Mouse (Mus musculus) heart, embryonic 11.5 days (tissue): Measurements from ENCODE around the gene Pdcd7. TPM values are rescaled to one million over a fixed set of nuclear protein-coding genes. Genes with fewer than 3 reads are reported as not detected.

Experiments
- ATAC-seq: fragments of 200-750 bp; cut with Nextera tagmentation; replicated peaks from 2 replicates; pipeline ENCODE4 v1.8.0; 2017; ENCODE audit warnings: moderate library complexity; ENCODE audit not compliant: insufficient number of reproducible peaks, low FRiP score, low TSS enrichment
- H3K27ac ChIP-seq: fragments of 300-500 bp; sonication (generic); 2 replicates; pipeline ENCODE4 v1.5.1; 2014; ENCODE audit warnings: mild to moderate bottlenecking, low read depth, low read length
- H3K27me3 ChIP-seq: fragments of 300-500 bp; sonication (generic); 2 replicates; pipeline ENCODE4 v1.6.1; 2014; ENCODE audit warnings: mild to moderate bottlenecking, low read length, mixed read lengths; ENCODE audit not compliant: control insufficient read depth, insufficient read depth
- H3K36me3 ChIP-seq: fragments of 300-500 bp; sonication (generic); 2 replicates; pipeline ENCODE4 v1.6.1; 2014; ENCODE audit warnings: mild to moderate bottlenecking, low read length, moderate library complexity, mixed read lengths; ENCODE audit not compliant: control insufficient read depth, insufficient read depth
- H3K4me1 ChIP-seq: fragments of 300-500 bp; sonication (generic); 2 replicates; pipeline ENCODE4 v1.6.1; 2014; ENCODE audit warnings: low read length; ENCODE audit not compliant: control insufficient read depth, insufficient read depth
- H3K4me2 ChIP-seq: fragments of 300-500 bp; sonication (generic); 2 replicates; pipeline ENCODE4 v1.6.1; 2014; ENCODE audit warnings: mild to moderate bottlenecking, moderate library complexity
- H3K4me3 ChIP-seq: fragments of 300-500 bp; sonication (generic); 2 replicates; pipeline ENCODE4 v1.5.1; 2014; ENCODE audit warnings: low read depth, low read length
- H3K9ac ChIP-seq: fragments of 300-500 bp; sonication (generic); 2 replicates; pipeline ENCODE4 v1.6.1; 2014; ENCODE audit warnings: mild to moderate bottlenecking, low read depth, low read length, moderate library complexity
- H3K9me3 ChIP-seq: fragments of 300-500 bp; sonication (generic); replicated peaks from 2 replicates; pipeline ENCODE4 v1.6.1; 2016; ENCODE audit warnings: low read length; ENCODE audit not compliant: control insufficient read depth
- WGBS: fragments of 180-500 bp; shearing (Covaris S2); extraction: QIAGEN DNeasy Blood & Tissue Kit; methylation state at CpG from one replicate; pipeline ENCODE4 v1.1.7; 2014; ENCODE audit not compliant: insufficient replicate concordance; 5-methylcytosine and 5-hydroxymethylcytosine counted together
- polyA plus RNA-seq: library from polyadenylated mRNA; unstranded; fragments of >200 nt; fragmentation: Nextera tagmentation; extraction: Ambion mirVana; gene quantifications from 2 replicates; pipeline ENCODE4 v1.2.1, GENCODE M21; 2014

Gene Pdcd7
- polyA plus RNA-seq, 1 experiment from 2014 or later: 6.9 TPM

GRCm38 (mm10) chr9:65346476-65347111, 690 bp downstream of the Pdcd7 start:
- H3K27me3 ChIP-seq: no peaks in the 10 kb centered on the region
- H3K27ac ChIP-seq: peak overlapping the region; percentile 98
- peak; percentile 67 for ATAC-seq
- H3K36me3 ChIP-seq: no peaks in the 10 kb centered on the region
- WGBS: under 1% methylated on average over 77 of the region's 77 CpGs
- H3K4me3 ChIP-seq: peak overlapping the region; percentile 96
- peaks cover 8% of the 10 kb centered on the region for H3K4me1 ChIP-seq
- no peaks in the 10 kb centered on the region for H3K9me3 ChIP-seq
- H3K4me2 ChIP-seq: peak overlapping the region; percentile 90
- peak overlapping the region; percentile 97 for H3K9ac ChIP-seq

GRCm38 (mm10) chr9:65347112-65347850, 1.4 kb downstream of the Pdcd7 start:
- H3K4me3 ChIP-seq: peak overlapping the region; percentile 96
- H3K4me2 ChIP-seq: peak overlapping the region; percentile 90
- H3K4me1 ChIP-seq: peaks cover 8% of the 10 kb centered on the region
- H3K27me3 ChIP-seq: no peaks in the 10 kb centered on the region
- ATAC-seq: no peak
- WGBS: 38% methylated on average over 8 of the region's 8 CpGs
- no peaks in the 10 kb centered on the region for H3K9me3 ChIP-seq
- peak overlapping the region; percentile 97 for H3K9ac ChIP-seq
- peak overlapping the region; percentile 98 for H3K27ac ChIP-seq
- H3K36me3 ChIP-seq: no peaks in the 10 kb centered on the region

- WGBS: 85% methylated on average over 5 of the region's 5 CpGs
- no peak overlapping the region for H3K27ac ChIP-seq
- no peaks in the 10 kb centered on the region for H3K27me3 ChIP-seq
- no peaks in the 10 kb centered on the region for H3K9me3 ChIP-seq
- no peaks in the 10 kb centered on the region for H3K4me1 ChIP-seq
- no peak overlapping the region for H3K4me3 ChIP-seq
- no peak for ATAC-seq
- H3K9ac ChIP-seq: no peak overlapping the region
- H3K36me3 ChIP-seq: peaks cover 13% of the 10 kb centered on the region
- no peak overlapping the region for H3K4me2 ChIP-seq
Observed at GRCm38 (mm10) chr9:65353251-65353650, 7.3 kb downstream of the Pdcd7 start.

GRCm38 (mm10) chr9:65356561-65356960, 10.7 kb downstream of the Pdcd7 start:
- H3K27me3 ChIP-seq: no peaks in the 10 kb centered on the region
- peaks cover 23% of the 10 kb centered on the region for H3K36me3 ChIP-seq
- WGBS: 80% methylated on average over 7 of the region's 7 CpGs

GRCm38 (mm10) chr9:65356971-65357370, 11.1 kb downstream of the Pdcd7 start:
- no peak overlapping the region for H3K27ac ChIP-seq
- no peaks in the 10 kb centered on the region for H3K9me3 ChIP-seq
- peaks cover 23% of the 10 kb centered on the region for H3K36me3 ChIP-seq
- ATAC-seq: no peak
- WGBS: 92% methylated on average over 2 of the region's 2 CpGs
- no peak overlapping the region for H3K4me2 ChIP-seq
- H3K27me3 ChIP-seq: no peaks in the 10 kb centered on the region
- H3K9ac ChIP-seq: no peak overlapping the region
- peaks cover 5% of the 10 kb centered on the region; the same call in 1 of the 2 replicates for H3K4me1 ChIP-seq
- H3K4me3 ChIP-seq: no peak overlapping the region

More at GRCm38 (mm10) chr9:65356561-65356960, 10.7 kb downstream of the Pdcd7 start:
- ATAC-seq: no peak
- no peaks in the 10 kb centered on the region for H3K9me3 ChIP-seq
- peaks cover 5% of the 10 kb centered on the region; the same call in 1 of the 2 replicates for H3K4me1 ChIP-seq
- H3K27ac ChIP-seq: no peak overlapping the region
- no peak overlapping the region for H3K9ac ChIP-seq
- H3K4me2 ChIP-seq: no peak overlapping the region
- H3K4me3 ChIP-seq: no peak overlapping the region

GRCm38 (mm10) chr9:65358956-65359480, 13.1 kb downstream of the Pdcd7 start:
- Histone ChIP-seq H3K4me3 (no peak overlapping the region), H3K9me3 (no peaks in the 10 kb centered on the region), H3K27me3 (no peaks in the 10 kb centered on the region), H3K27ac (peak overlapping the region; percentile 35; the same call in 1 of the 2 replicates), H3K36me3 (peaks cover 23% of the 10 kb centered on the region), H3K4me2 (no peak overlapping the region), H3K9ac (no peak overlapping the region), H3K4me1 (peaks cover 10% of the 10 kb centered on the region; the same call in 1 of the 2 replicates)
- ATAC-seq: no peak
- 71% methylated on average over 1 of the region's 1 CpGs for WGBS

GRCm38 (mm10) chr9:65360641-65361448, 14.9 kb downstream of the Pdcd7 start, which contains the start of gene Ubap1l:
Ubap1l (plus strand) TSS chr9:65361041.
- Histone ChIP-seq H3K4me2 (no peak within 1 kb of the TSS), H3K27ac (no peak within 1 kb of the TSS), H3K9ac (no peak within 1 kb of the TSS), H3K4me3 (no peak within 1 kb of the TSS), H3K27me3 (no peaks in the 10 kb centered on the region), H3K36me3 (peaks cover 20% of the 10 kb centered on the region), H3K4me1 (peaks cover 10% of the 10 kb centered on the region; the same call in 1 of the 2 replicates), H3K9me3 (no peaks in the 10 kb centered on the region)
- WGBS: 85% methylated on average over 16 of the region's 16 CpGs
- ATAC-seq: no peak

- Histone ChIP-seq H3K4me3 (no peak overlapping the region), H3K9ac (no peak overlapping the region), H3K9me3 (no peaks in the 10 kb centered on the region), H3K27ac (no peak overlapping the region), H3K27me3 (no peaks in the 10 kb centered on the region), H3K4me2 (peak overlapping the region; percentile 16; the same call in 1 of the 2 replicates), H3K36me3 (peaks cover 9% of the 10 kb centered on the region), H3K4me1 (peaks cover 8% of the 10 kb centered on the region; the same call in 1 of the 2 replicates)
- no peak for ATAC-seq
- WGBS: 47% methylated on average over 9 of the region's 9 CpGs
Observed at GRCm38 (mm10) chr9:65363684-65364083, 17.8 kb downstream of the Pdcd7 start.
